Mouse (Mus musculus): ENCODE results near the gene Frmpd4. TPM values are rescaled to one million over a fixed set of nuclear protein-coding genes. Genes with fewer than 3 reads are reported as not detected.

The Frmpd4 gene
- polyA plus RNA-seq, 1 experiment from 2014 or later: not detected

Other genes starting within 250 kb of the Frmpd4 start
- 34.6 and 36.3 TPM in 2 replicates for gene Msl3, start 96.7 kb upstream of the Frmpd4 start, polyA plus RNA-seq (2015; fragmentation: Nextera tagmentation; extraction: Ambion mirVana)
- gene Arhgap6, start 217.9 kb upstream of the Frmpd4 start, polyA plus RNA-seq (2015; fragmentation: Nextera tagmentation; extraction: Ambion mirVana): 6.5 and 6.6 TPM in 2 replicates